Comparison of ENCODE assay signal across 9 mouse cellular contexts in the genomic region with DNA sequence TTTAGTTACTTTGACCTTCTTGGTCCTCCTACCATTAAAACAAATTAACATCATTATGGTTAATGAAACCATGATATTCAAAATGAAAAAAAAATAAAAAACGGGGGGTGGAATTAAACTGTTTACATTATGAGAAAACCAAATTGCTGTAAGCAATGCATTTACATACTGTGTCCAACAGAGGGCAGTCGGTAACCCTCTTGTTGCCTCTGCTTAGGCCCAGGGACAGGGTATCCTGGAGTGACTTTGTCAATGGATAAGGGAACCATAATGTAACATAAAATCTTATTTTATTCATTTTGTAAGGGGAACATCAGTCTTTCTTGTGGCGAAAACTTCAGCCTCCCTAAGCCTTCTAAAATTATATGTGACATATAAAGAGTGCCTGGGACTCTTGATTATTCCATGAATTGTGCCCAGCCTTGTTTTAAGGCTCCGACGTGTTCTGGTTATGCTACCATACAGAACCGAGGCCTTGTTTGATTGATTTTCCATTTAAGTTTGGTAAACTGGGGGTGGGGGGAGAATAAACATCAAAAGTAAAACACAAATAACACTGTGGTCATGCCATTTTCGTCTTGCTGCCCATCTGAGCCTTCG.
A peak's percentile ranks its signal among the peaks of the same experiment; 100 is the strongest.
DNase-seq lines count a peak whose midpoint lies in the region; ATAC-seq and TF ChIP-seq lines count a peak whose summit lies in the region.
"Had no signal": no experiment of that assay in that cellular context is flagged by ENCODE, and none has a peak within 500 bp of the region (broad histone marks: within the 10 kb centered on the region; RNA-seq: fewer than 3 reads in every experiment).

No protein-coding gene starts in this region.

- CTCF ChIA-PET in Patski (lab: Charles Lee): no interaction called here

- H3K4me3 ChIP-seq in intestine, postnatal 0 days (ENCODE audit: low read depth, low read length): no peak overlapping the region
- no peak overlapping the region for H3K4me3 ChIP-seq in intestine, embryonic 15.5 days (replicated peaks)
- no peak overlapping the region for H3K4me3 ChIP-seq in C2C12 (ENCODE audit: insufficient read depth, poor library complexity, severe bottlenecking)
- H3K4me3 ChIP-seq: liver, embryonic 15.5 days had no signal

- H3K9ac ChIP-seq in intestine, postnatal 0 days (ENCODE audit: low read depth, low read length): no peak overlapping the region
- no peak overlapping the region for H3K9ac ChIP-seq in intestine, embryonic 15.5 days
- H3K9ac ChIP-seq: liver, embryonic 15.5 days had no signal

- H3K79me2 ChIP-seq in C2C12 (ENCODE audit: control insufficient read depth, insufficient read depth): no peaks in the 10 kb centered on the region

- 66% methylated on average over 8 of the region's 8 CpGs for WGBS in intestine, postnatal 0 days
- WGBS in intestine, embryonic 15.5 days: 63% methylated on average over 8 of the region's 8 CpGs

- POLR2A ChIA-PET in Patski (lab: Charles Lee): no interaction called here

- H3K79me3 ChIP-seq in C2C12 (ENCODE audit: low read depth): no peaks in the 10 kb centered on the region

- ATAC-seq in intestine, postnatal 0 days: no peak
- ATAC-seq in intestine, embryonic 15.5 days: no peak
- peak; percentile 69 for ATAC-seq in Patski

- DNase-seq in Patski (ENCODE audit: low read depth, low spot score): no peak
- DNase-seq in forelimb bud, embryonic 11.5 days (ENCODE audit: low read depth, low spot score): peak; percentile 20
- peak; percentile 9 for DNase-seq in retina, postnatal 7 days (ENCODE audit: low read depth, low spot score)
- no peak for DNase-seq in cerebellum, adult 11-12 months
- DNase-seq in heart, postnatal 25 days (ENCODE audit: low spot score): no peak

- intact Hi-C loops in heart, postnatal 25 days (cut with DNase I): loop anchor here (1.0 to 5.0 kb wide), 2 partner anchors 282 to 621 kb away; no protein-coding TSS in a partner anchor

- TF ChIP-seq CTCF in intestine, postnatal 0 days (IDR thresholded peaks at IDR 0.05; ENCODE audit: low read depth): peak; percentile 80
- TF ChIP-seq CTCF in C2C12 (IDR thresholded peaks at IDR 0.05; ENCODE audit: control insufficient read depth, insufficient read depth, insufficient read length) (peak; percentile 20), Patski (IDR thresholded peaks at IDR 0.05) (peak; percentile 74)

- no peaks in the 10 kb centered on the region for H3K9me3 ChIP-seq in intestine, postnatal 0 days (ENCODE audit: control insufficient read depth)
- H3K9me3 ChIP-seq in intestine, embryonic 15.5 days: no peaks in the 10 kb centered on the region
- H3K9me3 ChIP-seq: liver, embryonic 15.5 days had no signal

- in situ Hi-C loops in Patski (cut with MboI; ENCODE audit: low pct_unique_long_range_greater_than_20kb): loop anchor here (5.0 to 10.0 kb wide), 2 partner anchors 285 to 622 kb away; no protein-coding TSS in a partner anchor

- no peak overlapping the region for H3K4me2 ChIP-seq in intestine, postnatal 0 days (replicated peaks; ENCODE audit: low read depth)
- H3K4me2 ChIP-seq in intestine, embryonic 15.5 days (replicated peaks): no peak overlapping the region
- H3K4me2 ChIP-seq: liver, embryonic 15.5 days had no signal

- H3ac ChIP-seq in C2C12 (ENCODE audit: control insufficient read depth, insufficient read length, low read depth): no peak overlapping the region

- no peaks in the 10 kb centered on the region for H3K36me3 ChIP-seq in intestine, postnatal 0 days (ENCODE audit: control insufficient read depth, insufficient read depth)
- no peaks in the 10 kb centered on the region for H3K36me3 ChIP-seq in intestine, embryonic 15.5 days
- H3K36me3 ChIP-seq in C2C12 (ENCODE audit: control insufficient read depth, insufficient read depth): no peaks in the 10 kb centered on the region
- H3K36me3 ChIP-seq: liver, embryonic 15.5 days had no signal

- no peaks in the 10 kb centered on the region for H3K27me3 ChIP-seq in intestine, postnatal 0 days (replicated peaks; ENCODE audit: control insufficient read depth, insufficient read depth, low read length)
- no peaks in the 10 kb centered on the region for H3K27me3 ChIP-seq in intestine, embryonic 15.5 days (replicated peaks)
- H3K27me3 ChIP-seq in C2C12 (ENCODE audit: control insufficient read depth, insufficient read depth, insufficient read length): no peaks in the 10 kb centered on the region
- no peaks in the 10 kb centered on the region for H3K27me3 ChIP-seq in Patski
- H3K27me3 ChIP-seq: liver, embryonic 15.5 days had no signal

- H3K4me1 ChIP-seq in intestine, postnatal 0 days (replicated peaks; ENCODE audit: control insufficient read depth, insufficient read depth, low read length): no peaks in the 10 kb centered on the region
- no peaks in the 10 kb centered on the region for H3K4me1 ChIP-seq in intestine, embryonic 15.5 days (replicated peaks)
- H3K4me1 ChIP-seq: liver, embryonic 15.5 days had no signal

- no peak overlapping the region for H3K27ac ChIP-seq in intestine, postnatal 0 days (ENCODE audit: low read depth, low read length)
- H3K27ac ChIP-seq in intestine, embryonic 15.5 days: no peak overlapping the region
- H3K27ac ChIP-seq: liver, embryonic 15.5 days had no signal

TF ChIP-seq in C2C12, 6 proteins besides CTCF, POLR2A, EP300 and RAD21:
- TF ChIP-seq MAX (IDR thresholded peaks at IDR 0.05) (no peak), FOSL1 (IDR thresholded peaks at IDR 0.05; ENCODE audit: insufficient read depth, low read length, poor library complexity, severe bottlenecking) (no peak), USF1 (IDR thresholded peaks at IDR 0.05; ENCODE audit: low read depth) (no peak), CEBPB (IDR thresholded peaks at IDR 0.05; ENCODE audit: low read depth) (no peak), MYOD1 (IDR thresholded peaks at IDR 0.05; ENCODE audit: control insufficient read depth, insufficient read length, low read depth) (no peak), MYOG (IDR thresholded peaks at IDR 0.05; ENCODE audit: control insufficient read depth, extremely low read depth, insufficient read length) (no peak)

Comparison
In these comparisons a context has a peak if more than half of its experiments do, and no peak if none do; other contexts are left out.
1. CTCF ChIP-seq: peak in every context shown above with its lines; median percentile 80 in intestine, postnatal 0 days; 74 in Patski; 20 in C2C12.
2. DNase-seq: peak in forelimb bud, embryonic 11.5 days (single experiment) and retina, postnatal 7 days (single experiment); none in Patski (single experiment), cerebellum, adult 11-12 months (single experiment) and heart, postnatal 25 days (single experiment).